ENCODE assay signal across 8 mouse cellular contexts in genomic region chr6:28981966-28982701, GRCm38 (mm10).
DNase-seq lines count a peak whose midpoint lies in the region; ATAC-seq and TF ChIP-seq lines count a peak whose summit lies in the region.

No protein-coding gene starts in this region.

- no peak for TF ChIP-seq POLR2A in kidney, adult 2 months (IDR thresholded peaks at IDR 0.05; ENCODE audit: low read depth, low read length)

- ATAC-seq in granulocyte monocyte progenitor cell, adult 5-6 weeks (replicated peaks; ENCODE audit: poor library complexity, severe bottlenecking): peak; percentile 77
- no peak for ATAC-seq in stomach, embryonic 15.5 days (ENCODE audit: insufficient read depth, low FRiP score, low read depth)

- no peak for TF ChIP-seq CTCF in kidney, adult 2 months (conservative IDR thresholded peaks at IDR 0.05; ENCODE audit: insufficient read depth, insufficient read length, low read depth, low read length)

- H3K4me1 ChIP-seq in kidney, adult 2 months (ENCODE audit: control insufficient read depth, insufficient read depth, low read length): 0 out of 2 replicates have a peak, but pooled peaks cover 2% of the 10 kb centered on the region
- peaks cover 10% of the 10 kb centered on the region; the same call in 1 of the 2 replicates for H3K4me1 ChIP-seq in stomach, embryonic 15.5 days

- peak overlapping the region; percentile 87 for H3K4me2 ChIP-seq in stomach, embryonic 15.5 days

- no peaks in the 10 kb centered on the region for H3K36me3 ChIP-seq in kidney, adult 2 months (ENCODE audit: control insufficient read depth, insufficient read depth, low read length)
- H3K36me3 ChIP-seq in stomach, embryonic 15.5 days: no peaks in the 10 kb centered on the region

- H3K27me3 ChIP-seq in kidney, adult 2 months (replicated peaks; ENCODE audit: control insufficient read depth, insufficient read depth, low read length): no peaks in the 10 kb centered on the region
- peaks cover 38% of the 10 kb centered on the region for H3K27me3 ChIP-seq in stomach, embryonic 15.5 days (replicated peaks)

- no peak overlapping the region for H3K27ac ChIP-seq in kidney, adult 2 months (ENCODE audit: insufficient read depth, low read depth, low read length)
- H3K27ac ChIP-seq in stomach, embryonic 15.5 days: no peak overlapping the region

- H3K9me3 ChIP-seq in stomach, embryonic 15.5 days: no peaks in the 10 kb centered on the region

- WGBS in kidney, adult 2 months: 12% methylated on average over 18 of the region's 18 CpGs
- 12% methylated on average over 18 of the region's 18 CpGs for WGBS in stomach, embryonic 15.5 days

- DNase-seq in urinary bladder, postnatal 10 days (ENCODE audit: low spot score): peak; percentile 26
- DNase-seq in urinary bladder, adult 2 months (ENCODE audit: low spot score): no peak
- DNase-seq in cerebellum, postnatal 14 days: peak; percentile 54 to 59
- peak; percentile 63 for DNase-seq in kidney, adult 2 months
- DNase-seq in lung, postnatal 25 days (ENCODE audit: low spot score): peak; percentile 2
- DNase-seq in layer of hippocampus, adult 9-11 months: no peak

- H3K9ac ChIP-seq in stomach, embryonic 15.5 days: no peak overlapping the region

- H3K4me3 ChIP-seq in kidney, adult 2 months (ENCODE audit: insufficient read depth, low read depth, low read length): no peak overlapping the region
- peak overlapping the region; percentile 43; the same call in 1 of the 2 replicates for H3K4me3 ChIP-seq in stomach, embryonic 15.5 days (replicated peaks)

Comparison
In these comparisons a context has a peak if more than half of its experiments do, and no peak if none do; other contexts are left out.
1. DNase-seq: peak in urinary bladder, postnatal 10 days (single experiment), cerebellum, postnatal 14 days (2 of 2), kidney, adult 2 months (single experiment) and lung, postnatal 25 days (single experiment); none in urinary bladder, adult 2 months (single experiment) and layer of hippocampus, adult 9-11 months (single experiment).